Mouse (Mus musculus) c-Kit-negative CD71-positive TER-119-positive erythroid progenitor cells, embryonic 14.5 days (primary cell): ENCODE data around the gene Man1a2.

ENCODE experiments used
- DNase-seq: peaks from one replicate; pipeline ENCODE4 v3.0.0-alpha.2; 2013; ENCODE audit warnings: low read depth, low spot score

Gene Man1a2

GRCm38 (mm10) chr3:100568443-100569390, 116.6 kb downstream of the Man1a2 start:
- DNase-seq, result peak; percentile 15

GRCm38 (mm10) chr3:100563565-100563964, 121.7 kb downstream of the Man1a2 start:
- no peak for DNase-seq

- no peak for DNase-seq
Observed at GRCm38 (mm10) chr3:100562455-100562854, 122.8 kb downstream of the Man1a2 start.

GRCm38 (mm10) chr3:100561561-100562175, 123.6 kb downstream of the Man1a2 start:
- DNase-seq, result no peak

GRCm38 (mm10) chr3:100559431-100559830, 125.9 kb downstream of the Man1a2 start:
- no peak for DNase-seq

GRCm38 (mm10) chr3:100558211-100558708, 127.0 kb downstream of the Man1a2 start:
- no peak for DNase-seq

- no peak for DNase-seq
Observed at GRCm38 (mm10) chr3:100554843-100555242, 130.5 kb downstream of the Man1a2 start.

- DNase-seq, result no peak
Observed at GRCm38 (mm10) chr3:100552171-100552570, 133.1 kb downstream of the Man1a2 start.

- DNase-seq, result no peak
Observed at GRCm38 (mm10) chr3:100547913-100548292, 137.4 kb downstream of the Man1a2 start.

- peak; percentile 70 for DNase-seq
Observed at GRCm38 (mm10) chr3:100547162-100547912, 138.0 kb downstream of the Man1a2 start.

- no peak for DNase-seq
Observed at GRCm38 (mm10) chr3:100536686-100537085, 148.6 kb downstream of the Man1a2 start.

GRCm38 (mm10) chr3:100535902-100536301, 149.4 kb downstream of the Man1a2 start:
- no peak for DNase-seq

- DNase-seq, result no peak
Observed at GRCm38 (mm10) chr3:100535298-100535697, 150.0 kb downstream of the Man1a2 start.

GRCm38 (mm10) chr3:100534394-100534793, 150.9 kb downstream of the Man1a2 start:
- no peak for DNase-seq

GRCm38 (mm10) chr3:100533429-100533828, 151.9 kb downstream of the Man1a2 start:
- no peak for DNase-seq

- no peak for DNase-seq
Observed at GRCm38 (mm10) chr3:100530919-100531318, 154.4 kb downstream of the Man1a2 start.

GRCm38 (mm10) chr3:100530244-100530788, 155.0 kb downstream of the Man1a2 start:
- no peak for DNase-seq

GRCm38 (mm10) chr3:100522671-100523070, 162.6 kb downstream of the Man1a2 start:
- no peak for DNase-seq

- DNase-seq, result no peak
Observed at GRCm38 (mm10) chr3:100521626-100522025, 163.7 kb downstream of the Man1a2 start.

- DNase-seq, result no peak
Observed at GRCm38 (mm10) chr3:100515754-100516141, 169.6 kb downstream of the Man1a2 start.

GRCm38 (mm10) chr3:100515093-100515753, 170.1 kb downstream of the Man1a2 start:
- no peak for DNase-seq
